Mouse (Mus musculus) thymus, adult 2 months (tissue): ENCODE measurements around the gene Tusc2. TPM values are rescaled to one million over a fixed set of nuclear protein-coding genes. Genes with fewer than 3 reads are reported as not detected.

Experiments used
- DNase-seq: peaks from one replicate; pipeline ENCODE4 v3.0.0; 2021
- H3K27ac ChIP-seq: fragments of 200-500 bp; 2 replicates; pipeline ENCODE4 v1.5.1; 2012; ENCODE audit warnings: low read length, control low read depth; ENCODE audit not compliant: control insufficient read depth, insufficient read depth
- H3K27me3 ChIP-seq: fragments of 200-500 bp; 2 replicates; pipeline ENCODE4 v1.6.1; 2012; ENCODE audit warnings: mild to moderate bottlenecking, low read length, moderate library complexity, mixed read lengths; ENCODE audit not compliant: control insufficient read depth, insufficient read depth
- H3K36me3 ChIP-seq: fragments of 200-500 bp; 2 replicates; pipeline ENCODE4 v1.6.1; 2012; ENCODE audit warnings: mild to moderate bottlenecking, low read length, moderate library complexity; ENCODE audit not compliant: control insufficient read depth, insufficient read depth
- H3K4me1 ChIP-seq: fragments of 200-500 bp; replicated peaks from 2 replicates; pipeline ENCODE4 v1.6.1; 2012; ENCODE audit warnings: low read length; ENCODE audit not compliant: control insufficient read depth, insufficient read depth
- H3K4me3 ChIP-seq: fragments of 200-500 bp; 2 replicates; pipeline ENCODE4 v1.5.1; 2012; ENCODE audit warnings: mild to moderate bottlenecking, low read length, control low read depth, moderate library complexity; ENCODE audit not compliant: control insufficient read depth, insufficient read depth
- CTCF ChIP-seq: fragments of 200-500 bp; IDR thresholded peaks from 2 replicates; pipeline ENCODE4 v1.5.1; 2012; ENCODE audit warnings: mild to moderate bottlenecking, control low read depth, low read length, moderate library complexity, borderline replicate concordance; ENCODE audit not compliant: control insufficient read depth, poor library complexity, insufficient read depth; ENCODE audit errors: extremely low read depth
- POLR2A ChIP-seq: fragments of 200-500 bp; IDR thresholded peaks from 2 replicates; pipeline ENCODE4 v1.6.1; 2012; ENCODE audit warnings: mild to moderate bottlenecking, low read length, control low read depth, moderate library complexity; ENCODE audit not compliant: control insufficient read depth, poor library complexity, insufficient read depth; ENCODE audit errors: extremely low read depth
- WGBS: fragments of 180-500 bp; shearing (Covaris S2); methylation state at CpG from one replicate; pipeline ENCODE4 v1.1.7; 2018; 5-methylcytosine and 5-hydroxymethylcytosine counted together
- polyA plus RNA-seq: library from polyadenylated mRNA; depleted of rRNA; stranded (reverse); fragments of >200 nt; gene quantifications from 2 replicates; pipeline ENCODE4 v1.2.3, GENCODE M21; 2012

The Tusc2 gene
- polyA plus RNA-seq, 1 experiment = 67.3 TPM

- no peak for TF ChIP-seq POLR2A
- no peak for TF ChIP-seq CTCF
- Histone ChIP-seq H3K27ac (no peak overlapping the region), H3K4me3 (no peak overlapping the region), H3K27me3 (no peaks in the 10 kb centered on the region), H3K36me3 (peaks cover 2% of the 10 kb centered on the region; the same call in 1 of the 2 replicates), H3K4me1 (peaks cover 34% of the 10 kb centered on the region)
- 97% methylated on average over 17 of the region's 17 CpGs for WGBS
- DNase-seq = no peak
Measured at GRCm38 (mm10) chr9:107544196-107544700, 18.8 kb upstream of the Tusc2 start.

GRCm38 (mm10) chr9:107544729-107545128, 18.3 kb upstream of the Tusc2 start:
- no peak overlapping the region for H3K27ac ChIP-seq
- H3K36me3 ChIP-seq = no peaks in the 10 kb centered on the region
- no peak overlapping the region for H3K4me3 ChIP-seq
- no peaks in the 10 kb centered on the region for H3K27me3 ChIP-seq
- TF ChIP-seq POLR2A (no peak), CTCF (no peak)
- no peak for DNase-seq
- peaks cover 34% of the 10 kb centered on the region for H3K4me1 ChIP-seq
- WGBS = 97% methylated on average over 12 of the region's 12 CpGs

DNA sequence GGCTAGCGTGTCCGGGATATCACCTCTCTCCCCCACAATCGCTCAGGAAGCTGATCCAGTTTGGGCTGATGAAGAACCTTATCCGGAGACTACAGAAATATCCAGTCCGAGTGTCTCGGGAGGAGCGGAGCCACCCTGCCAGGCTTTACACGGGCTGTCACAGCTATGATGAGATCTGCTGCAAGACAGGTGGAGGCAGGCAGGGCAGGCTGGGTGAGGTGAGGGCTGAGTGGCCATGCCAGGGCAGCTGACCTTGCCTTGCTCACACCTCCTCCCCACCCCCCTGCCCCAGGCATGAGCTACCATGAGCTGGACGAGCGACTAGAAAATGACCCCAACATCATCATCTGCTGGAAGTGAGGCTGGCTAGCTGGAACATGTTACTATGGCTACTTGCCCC, 17.9 kb upstream of the Tusc2 start:
- Histone ChIP-seq H3K27me3 (no peaks in the 10 kb centered on the region), H3K4me3 (no peak overlapping the region), H3K27ac (no peak overlapping the region), H3K36me3 (no peaks in the 10 kb centered on the region), H3K4me1 (peaks cover 35% of the 10 kb centered on the region)
- no peak for DNase-seq
- no peak for TF ChIP-seq CTCF
- no peak for TF ChIP-seq POLR2A
- WGBS = 89% methylated on average over 10 of the region's 10 CpGs

- no peak overlapping the region for H3K27ac ChIP-seq
- H3K4me3 ChIP-seq = no peak overlapping the region
- TF ChIP-seq POLR2A (no peak), CTCF (0 out of 2 replicates have a peak, but pooled peaks have one; percentile 20)
- no peaks in the 10 kb centered on the region for H3K36me3 ChIP-seq
- peaks cover 39% of the 10 kb centered on the region for H3K4me1 ChIP-seq
- peak; percentile 73 for DNase-seq
- WGBS = 26% methylated on average over 3 of the region's 3 CpGs
- H3K27me3 ChIP-seq = no peaks in the 10 kb centered on the region
Measured at GRCm38 (mm10) chr9:107545602-107546001, 17.5 kb upstream of the Tusc2 start.

DNA sequence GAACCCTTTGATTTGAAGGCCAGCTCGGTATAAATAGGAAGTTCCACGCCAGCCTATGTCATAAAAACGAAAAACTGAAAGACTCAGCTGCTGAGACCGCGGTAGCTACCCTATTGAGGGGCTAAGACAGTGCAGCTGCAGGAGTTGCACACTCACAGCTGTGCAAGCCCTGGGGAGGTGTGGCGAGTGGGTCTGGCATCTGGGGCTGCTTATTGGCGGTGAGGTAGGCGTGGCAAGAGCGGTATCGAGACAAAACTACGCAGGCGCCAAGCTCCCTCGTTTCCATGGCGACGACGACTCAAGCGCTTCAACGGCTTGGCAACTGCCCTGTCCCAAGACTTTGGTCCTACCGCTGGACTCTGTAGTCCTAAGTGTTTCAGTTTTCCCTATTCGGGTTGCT, 16.0 kb upstream of the Tusc2 start, which contains the start of gene Zmynd10:
TSS of gene Zmynd10 (plus strand) at position 273 of the 400 bp plus-strand sequence.
- H3K36me3 ChIP-seq = no peaks in the 10 kb centered on the region
- WGBS = 2% methylated on average over 20 of the region's 20 CpGs
- H3K4me3 ChIP-seq = 0 out of 2 replicates have a peak within 1 kb of the TSS, but pooled peaks have one; percentile 3
- H3K27ac ChIP-seq = peak within 1 kb of the TSS; percentile 82
- TF ChIP-seq CTCF (0 out of 2 replicates have a peak, but pooled peaks have one; percentile 51), POLR2A (0 out of 2 replicates have a peak, but pooled peaks have one; percentile 30)
- H3K27me3 ChIP-seq = no peaks in the 10 kb centered on the region
- DNase-seq = peak; percentile 88
- peaks cover 47% of the 10 kb centered on the region for H3K4me1 ChIP-seq

DNA sequence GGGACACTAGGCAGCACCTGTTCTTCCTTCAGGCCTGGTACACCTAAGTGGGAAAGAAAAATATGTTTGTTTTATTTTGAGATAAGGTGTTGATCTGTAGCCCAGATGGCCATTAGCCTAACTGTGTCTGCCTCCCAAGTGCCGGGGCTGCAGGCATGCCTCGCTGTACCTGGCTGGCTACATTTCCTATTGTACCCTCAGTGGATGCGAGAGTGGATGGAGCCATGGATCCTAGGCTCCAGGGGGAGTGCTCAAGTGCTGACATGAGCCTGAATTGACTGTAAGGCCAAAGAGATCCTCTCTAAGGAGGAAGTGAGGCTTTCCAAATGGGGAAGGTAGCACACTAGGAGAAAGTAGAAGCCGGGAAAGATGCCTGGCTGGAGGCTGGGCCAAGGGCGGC, 15.1 kb upstream of the Tusc2 start:
- Histone ChIP-seq H3K36me3 (no peaks in the 10 kb centered on the region), H3K27ac (no peak overlapping the region), H3K4me3 (no peak overlapping the region), H3K27me3 (no peaks in the 10 kb centered on the region), H3K4me1 (peaks cover 48% of the 10 kb centered on the region)
- DNase-seq = no peak
- TF ChIP-seq CTCF (no peak), POLR2A (no peak)
- WGBS = 93% methylated on average over 5 of the region's 5 CpGs

DNA sequence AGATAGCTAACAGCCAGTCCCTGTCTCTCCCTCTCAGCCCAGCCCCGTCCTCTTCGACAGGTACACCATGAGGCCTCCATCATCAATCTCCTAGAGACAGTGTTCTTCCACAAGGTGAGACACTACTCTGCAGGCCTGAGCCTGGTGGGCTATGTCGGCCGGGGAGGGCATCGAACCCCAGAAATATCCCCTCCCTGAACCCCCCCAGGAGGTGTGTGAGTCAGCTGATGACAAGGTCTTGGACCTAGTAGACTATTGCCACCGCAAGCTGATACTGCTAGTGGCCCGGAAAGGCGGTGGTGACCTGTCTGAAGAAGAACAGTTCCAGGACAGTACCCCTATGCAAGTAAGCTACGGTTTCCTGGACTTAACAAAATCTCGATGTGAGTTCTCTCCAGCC, 14.2 kb upstream of the Tusc2 start:
- DNase-seq = no peak
- TF ChIP-seq POLR2A = no peak
- no peak for TF ChIP-seq CTCF
- no peak overlapping the region for H3K27ac ChIP-seq
- H3K4me3 ChIP-seq = no peak overlapping the region
- H3K27me3 ChIP-seq = no peaks in the 10 kb centered on the region
- peaks cover 57% of the 10 kb centered on the region for H3K4me1 ChIP-seq
- no peaks in the 10 kb centered on the region for H3K36me3 ChIP-seq
- WGBS = 97% methylated on average over 10 of the region's 10 CpGs
